Mouse (Mus musculus): ENCODE measurements at regions not wholly inside any gene's neighbourhood (a gene's known extent, or its start where the extent isn't known, plus 50 kb on each side); places are given as distances from the start of the nearest gene placed in this dataset.

GRCm38 (mm10) chr13:112078088-112078487, 210.2 kb upstream of the Ankrd55 start:
- TF ChIP-seq USF1 (IDR thresholded peaks at IDR 0.05; ENCODE audit: low read depth) (no peak), CTCF (IDR thresholded peaks at IDR 0.05; ENCODE audit: control insufficient read depth, insufficient read depth, insufficient read length) (no peak)
